Mouse (Mus musculus): ENCODE measurements at regions not wholly inside any gene's neighbourhood (a gene's known extent, or its start where the extent isn't known, plus 50 kb on each side); places are given as distances from the start of the nearest gene placed in this dataset.

DNA sequence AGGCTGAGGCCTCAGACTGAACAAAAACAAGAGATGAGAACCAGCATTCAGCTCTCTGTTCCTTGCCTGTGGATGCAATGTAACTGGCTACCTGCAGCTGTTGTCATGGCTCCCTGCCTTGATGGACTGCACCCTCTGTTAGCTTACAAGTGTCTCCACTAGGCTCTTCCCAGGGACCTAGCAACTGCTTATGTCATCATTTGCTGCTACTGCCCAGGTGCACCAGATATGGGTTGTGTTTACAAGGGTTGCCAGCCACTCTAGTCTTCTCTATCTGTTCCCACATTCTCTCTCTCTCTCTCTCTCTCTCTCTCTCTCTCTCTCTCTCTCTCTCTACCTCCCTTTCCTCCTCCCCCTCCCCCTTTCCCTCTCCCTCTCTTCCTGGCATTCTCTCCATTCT is 126.4 kb downstream of the Matn1 start:
- TF ChIP-seq CTCF (IDR thresholded peaks at IDR 0.05; ENCODE audit: control insufficient read depth, insufficient read depth, insufficient replicate concordance, low read depth, low read length) (no peak), POLR2A (IDR thresholded peaks at IDR 0.05; ENCODE audit: control insufficient read depth, low read depth, low read length) (no peak)

All from testis, adult 2 months (tissue).